Mouse (Mus musculus) spleen, adult 2 months (tissue): ENCODE data around the gene Arhgef3. TPM values are rescaled to one million over a fixed set of nuclear protein-coding genes. Genes with fewer than 3 reads are reported as not detected.

Experiments used
- DNase-seq, 2 experiments: peaks; one replicate each; pipeline versions ENCODE4 v3.0.0 to v3.0.0-alpha.2; 2012 to 2021; ENCODE audit warnings: low spot score in 2 of 2, low read depth in 1 of 2
- H3K27ac ChIP-seq: fragments of 200-500 bp; 2 replicates; pipeline ENCODE4 v1.5.1; 2012; ENCODE audit warnings: low read length, inconsistent platforms; ENCODE audit not compliant: insufficient read depth
- H3K27me3 ChIP-seq: fragments of 200-500 bp; 2 replicates; pipeline ENCODE4 v1.6.1; 2012; ENCODE audit warnings: mild to moderate bottlenecking, moderate library complexity, low read length, inconsistent platforms; ENCODE audit not compliant: control insufficient read depth, insufficient read depth
- H3K36me3 ChIP-seq: fragments of 200-500 bp; 2 replicates; pipeline ENCODE4 v1.6.1; 2012; ENCODE audit warnings: mild to moderate bottlenecking, low read length, inconsistent platforms; ENCODE audit not compliant: control insufficient read depth, insufficient read depth
- H3K4me1 ChIP-seq: fragments of 200-500 bp; 2 replicates; pipeline ENCODE4 v1.6.1; 2011; ENCODE audit warnings: inconsistent platforms; ENCODE audit not compliant: control insufficient read depth, insufficient read depth, insufficient read length
- H3K4me3 ChIP-seq: fragments of 200-500 bp; 2 replicates; pipeline ENCODE4 v1.5.1; 2011; ENCODE audit warnings: mild to moderate bottlenecking, inconsistent platforms; ENCODE audit not compliant: insufficient read depth, insufficient read length; ENCODE audit errors: extremely low read depth
- CTCF ChIP-seq: fragments of 200-500 bp; IDR thresholded peaks from 2 replicates; pipeline ENCODE4 v1.5.1; 2011; ENCODE audit warnings: mild to moderate bottlenecking, inconsistent platforms; ENCODE audit not compliant: insufficient read depth, insufficient read length, insufficient replicate concordance; ENCODE audit errors: extremely low read depth
- POLR2A ChIP-seq: fragments of 200-500 bp; IDR thresholded peaks from 2 replicates; pipeline ENCODE4 v1.6.1; 2011; ENCODE audit warnings: low read depth, low read length, inconsistent platforms
- WGBS: fragments of 180-500 bp; shearing (Covaris S2); methylation state at CpG from one replicate; pipeline ENCODE4 v1.1.7; 2018; 5-methylcytosine and 5-hydroxymethylcytosine counted together
- polyA plus RNA-seq: library from polyadenylated mRNA; depleted of rRNA; stranded (reverse); fragments of >200 nt; gene quantifications from 2 replicates; pipeline ENCODE4 v1.2.3, GENCODE M21; 2012

Arhgef3 gene
- polyA plus RNA-seq, 1 experiment = 21.1 TPM

DNA sequence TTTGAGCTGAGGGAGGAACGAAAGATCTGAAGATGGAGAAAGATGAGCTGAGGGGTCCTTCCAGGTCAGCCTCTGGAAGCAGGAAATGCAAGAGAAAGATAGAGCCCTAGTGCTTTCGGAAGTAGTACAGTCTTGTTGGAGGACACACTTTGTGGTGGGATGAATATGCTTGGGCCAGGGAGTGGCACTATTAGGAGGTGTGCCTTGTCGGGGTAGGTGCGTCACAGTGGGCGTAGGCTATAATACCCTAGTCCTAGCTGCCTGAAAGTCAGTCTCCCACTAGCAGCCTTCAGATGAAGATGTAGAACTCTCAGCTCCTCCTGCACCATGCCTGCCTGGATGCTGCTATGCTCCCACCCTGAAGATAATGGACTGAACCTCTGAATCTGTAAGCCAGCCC lies 34.7 kb downstream of the Arhgef3 start:
- Histone ChIP-seq H3K27me3 (no peaks in the 10 kb centered on the region), H3K4me1 (no peaks in the 10 kb centered on the region), H3K27ac (no peak overlapping the region), H3K36me3 (no peaks in the 10 kb centered on the region), H3K4me3 (no peak overlapping the region)
- no peak for DNase-seq
- 88% methylated on average over 5 of the region's 5 CpGs for WGBS
- TF ChIP-seq CTCF (no peak), POLR2A (no peak)

DNA sequence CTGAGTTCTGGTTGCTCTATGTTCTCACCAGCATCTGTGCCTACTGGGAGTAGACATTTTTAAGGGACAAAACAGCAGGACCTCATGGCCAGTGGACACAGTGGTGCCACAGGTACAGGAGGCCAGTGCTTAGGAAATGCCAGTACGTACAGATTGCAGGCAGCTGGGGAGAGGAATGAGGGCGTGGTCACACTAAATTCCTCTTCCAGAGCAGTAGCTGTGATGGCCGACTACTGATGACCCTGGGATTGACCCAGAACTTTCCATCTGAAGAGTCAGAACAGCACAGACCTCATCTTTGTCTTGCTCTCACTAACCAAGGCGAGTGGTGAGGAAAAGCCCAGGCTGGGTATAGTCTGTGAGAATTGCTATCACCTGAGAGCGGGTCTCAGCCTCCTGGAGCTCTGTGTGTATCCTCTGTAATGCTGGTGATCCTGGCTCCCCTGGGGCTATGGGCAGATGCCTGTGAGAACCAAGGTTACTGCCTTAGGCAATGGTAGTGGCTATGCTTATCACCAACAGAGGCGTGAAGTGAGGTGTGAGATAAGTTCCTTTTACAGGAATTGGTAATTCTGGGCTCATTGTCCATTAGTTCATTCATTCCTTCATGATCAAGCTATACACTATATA lies 35.4 kb downstream of the Arhgef3 start:
- Histone ChIP-seq H3K36me3 (no peaks in the 10 kb centered on the region), H3K27ac (no peak overlapping the region), H3K4me3 (no peak overlapping the region), H3K27me3 (no peaks in the 10 kb centered on the region), H3K4me1 (no peaks in the 10 kb centered on the region)
- TF ChIP-seq CTCF (no peak), POLR2A (no peak)
- 78% methylated on average over 6 of the region's 6 CpGs for WGBS
- no peak for DNase-seq

DNA sequence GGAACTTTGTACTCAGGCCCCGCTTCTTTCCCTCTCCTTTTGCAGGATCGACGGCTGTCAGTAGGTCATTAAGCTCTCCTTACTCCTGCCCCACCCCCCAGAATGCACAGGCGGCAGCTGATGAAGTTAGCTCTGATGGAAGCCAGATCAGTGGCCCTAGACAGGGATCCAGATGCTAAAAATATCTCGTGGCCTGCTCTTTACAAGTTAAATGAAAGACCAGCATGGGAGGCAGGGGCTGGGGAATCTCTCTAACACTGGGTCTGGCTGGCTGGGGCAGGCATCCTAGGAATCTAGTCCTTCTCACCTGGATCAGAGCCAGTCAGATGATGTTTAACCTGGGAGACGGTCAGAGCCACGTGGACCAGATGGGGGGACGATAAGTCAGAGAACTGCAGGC lies 36.7 kb downstream of the Arhgef3 start:
- Histone ChIP-seq H3K36me3 (no peaks in the 10 kb centered on the region), H3K4me3 (no peak overlapping the region), H3K4me1 (no peaks in the 10 kb centered on the region), H3K27ac (no peak overlapping the region), H3K27me3 (no peaks in the 10 kb centered on the region)
- WGBS = 69% methylated on average over 8 of the region's 8 CpGs
- TF ChIP-seq CTCF (no peak), POLR2A (no peak)
- no peak for DNase-seq

DNA sequence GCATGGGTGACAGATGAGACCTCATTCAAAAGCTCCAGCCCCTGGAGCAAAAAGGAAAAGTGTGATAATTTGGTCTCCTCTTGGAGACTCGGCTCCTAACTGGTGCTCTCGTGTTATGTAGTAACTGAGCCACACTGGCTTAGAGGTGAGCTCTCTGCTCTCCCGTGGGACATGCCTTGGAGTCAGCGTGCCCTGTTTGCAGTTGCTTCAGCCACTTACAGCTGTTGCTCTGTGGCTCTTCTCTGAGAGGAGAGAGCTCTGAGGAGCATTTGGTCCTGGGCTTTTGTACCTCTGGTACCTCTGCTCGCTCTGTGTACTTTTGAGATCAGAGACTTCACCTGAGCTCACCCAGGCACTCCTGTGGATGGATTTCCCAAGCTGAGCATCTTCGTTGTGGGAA lies 40.4 kb downstream of the Arhgef3 start:
- no peak for TF ChIP-seq POLR2A
- TF ChIP-seq CTCF = no peak
- WGBS = 76% methylated on average over 6 of the region's 6 CpGs
- Histone ChIP-seq H3K4me3 (no peak overlapping the region), H3K4me1 (no peaks in the 10 kb centered on the region), H3K36me3 (no peaks in the 10 kb centered on the region), H3K27me3 (no peaks in the 10 kb centered on the region), H3K27ac (no peak overlapping the region)
- DNase-seq = no peak

DNA sequence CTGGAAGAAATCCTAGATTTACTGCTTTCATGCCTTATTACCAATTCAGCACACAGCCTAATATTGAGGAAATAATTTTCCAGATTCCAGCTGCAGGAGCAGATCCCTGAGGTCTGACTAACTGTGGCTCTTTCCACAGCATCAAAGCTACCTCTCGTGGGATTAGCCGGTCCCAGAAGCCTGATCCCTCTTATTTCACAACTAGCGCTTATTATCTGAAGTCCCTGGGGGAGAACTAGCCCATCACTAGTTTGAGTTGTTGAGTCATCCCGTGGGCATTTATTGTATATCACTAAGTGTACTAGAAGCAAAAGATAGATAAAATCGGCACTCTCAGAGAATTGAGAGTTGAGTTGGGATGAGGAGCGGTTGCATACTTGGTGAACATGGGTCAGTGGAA lies 41.3 kb downstream of the Arhgef3 start:
- H3K4me3 ChIP-seq = no peak overlapping the region
- 90% methylated on average over 6 of the region's 6 CpGs for WGBS

DNA sequence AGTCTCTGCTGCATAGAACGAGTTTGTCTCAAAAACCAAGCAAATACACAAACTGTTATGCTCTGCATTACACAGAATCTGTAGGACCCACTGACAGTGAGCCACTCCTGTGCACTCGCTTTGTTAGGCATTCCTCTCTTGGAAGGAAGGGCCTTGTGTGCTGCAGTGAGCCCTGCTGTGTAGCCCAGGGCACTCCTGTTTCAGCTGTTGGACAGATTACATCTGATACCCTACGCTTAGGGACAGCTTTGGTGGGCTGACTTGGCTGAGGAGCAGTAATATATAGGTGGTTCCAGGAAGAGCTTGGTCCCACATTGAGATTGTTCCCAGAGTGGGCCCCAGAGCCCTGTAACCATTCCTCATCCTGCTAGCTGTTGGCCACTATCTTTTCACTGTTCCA lies 43.4 kb downstream of the Arhgef3 start:
- Histone ChIP-seq H3K4me1 (no peaks in the 10 kb centered on the region), H3K27me3 (no peaks in the 10 kb centered on the region), H3K36me3 (no peaks in the 10 kb centered on the region), H3K4me3 (no peak overlapping the region), H3K27ac (no peak overlapping the region)
- TF ChIP-seq POLR2A = no peak
- no peak for TF ChIP-seq CTCF
- 87% methylated on average over 3 of the region's 3 CpGs for WGBS
- no peak for DNase-seq

More for the DNA sequence above, 41.3 kb downstream of the Arhgef3 start:
- Histone ChIP-seq H3K27ac (no peak overlapping the region), H3K4me1 (no peaks in the 10 kb centered on the region), H3K27me3 (no peaks in the 10 kb centered on the region), H3K36me3 (no peaks in the 10 kb centered on the region)
- TF ChIP-seq POLR2A = no peak
- no peak for TF ChIP-seq CTCF
- DNase-seq = no peak

DNA sequence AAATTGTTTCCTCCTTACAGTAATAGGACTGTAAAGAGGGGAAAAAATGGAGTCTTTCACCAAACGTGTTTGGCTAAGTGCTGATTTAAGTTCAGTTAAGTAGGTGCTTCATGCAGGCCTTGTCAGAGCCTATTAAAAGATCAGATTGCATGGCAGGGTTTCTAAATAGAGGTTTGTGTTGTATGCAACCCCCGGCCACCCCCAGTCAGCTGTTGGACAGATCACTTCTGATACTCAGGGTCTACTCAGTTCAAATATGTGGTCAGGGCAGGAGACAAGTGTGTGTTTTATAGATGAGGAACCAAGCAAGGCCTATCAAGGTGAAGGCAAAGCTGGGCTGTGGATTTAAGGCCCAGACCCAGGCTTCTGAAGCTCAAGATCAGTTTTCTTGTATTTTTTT lies 44.1 kb downstream of the Arhgef3 start:
- Histone ChIP-seq H3K4me1 (no peaks in the 10 kb centered on the region), H3K27ac (no peak overlapping the region), H3K27me3 (no peaks in the 10 kb centered on the region), H3K4me3 (no peak overlapping the region), H3K36me3 (no peaks in the 10 kb centered on the region)
- WGBS = 85% methylated on average over 2 of the region's 2 CpGs
- TF ChIP-seq CTCF (no peak), POLR2A (no peak)
- DNase-seq = no peak
